Mouse (Mus musculus) forebrain, embryonic 14.5 days (tissue): Measurements from ENCODE around the gene Fgfr2. TPM values are rescaled to one million over a fixed set of nuclear protein-coding genes. Genes with fewer than 3 reads are reported as not detected.

Experiments
- ATAC-seq: fragments of 200-750 bp; cut with Nextera tagmentation; 2 replicates; pipeline ENCODE4 v1.8.0; 2017; ENCODE audit warnings: mild to moderate bottlenecking, moderate library complexity
- DNase-seq: peaks from one replicate; pipeline ENCODE4 v3.0.0-alpha.2; 2015; ENCODE audit warnings: low spot score
- H3K27ac ChIP-seq: fragments of 300-500 bp; sonication (generic); 2 replicates; pipeline ENCODE4 v1.5.1; 2014; ENCODE audit warnings: low read depth, mild to moderate bottlenecking, control low read depth, low read length, moderate library complexity
- H3K27me3 ChIP-seq: fragments of 300-500 bp; sonication (generic); replicated peaks from 2 replicates; pipeline ENCODE4 v1.6.1; 2014; ENCODE audit warnings: low read length, control low read depth, mixed read lengths; ENCODE audit not compliant: control insufficient read depth, insufficient read depth
- H3K36me3 ChIP-seq: fragments of 300-500 bp; sonication (generic); 2 replicates; pipeline ENCODE4 v1.6.1; 2014; ENCODE audit warnings: low read length, control low read depth; ENCODE audit not compliant: control insufficient read depth, insufficient read depth
- H3K4me1 ChIP-seq: fragments of 300-500 bp; sonication (generic); 2 replicates; pipeline ENCODE4 v1.6.1; 2014; ENCODE audit warnings: antibody characterized with exemption, low read length, control low read depth; ENCODE audit not compliant: control insufficient read depth, insufficient read depth
- H3K4me2 ChIP-seq: fragments of 300-500 bp; sonication (generic); 2 replicates; pipeline ENCODE4 v1.6.1; 2014; ENCODE audit warnings: mild to moderate bottlenecking, control low read depth, low read length
- H3K4me3 ChIP-seq: fragments of 300-500 bp; sonication (generic); 2 replicates; pipeline ENCODE4 v1.5.1; 2014; ENCODE audit warnings: low read depth, low read length, control low read depth
- H3K9ac ChIP-seq: fragments of 300-500 bp; sonication (generic); 2 replicates; pipeline ENCODE4 v1.6.1; 2014; ENCODE audit warnings: mild to moderate bottlenecking, low read length, control low read depth, moderate library complexity
- H3K9me3 ChIP-seq: fragments of 300-500 bp; sonication (generic); replicated peaks from 2 replicates; pipeline ENCODE4 v1.6.1; 2016; ENCODE audit warnings: low read length, control low read depth, mixed read lengths; ENCODE audit not compliant: control insufficient read depth
- WGBS: fragments of 180-500 bp; shearing (Covaris S2); extraction: QIAGEN DNeasy Blood & Tissue Kit; methylation state at CpG from one replicate; pipeline ENCODE4 v1.1.7; 2014; 5-methylcytosine and 5-hydroxymethylcytosine counted together
- polyA plus RNA-seq: library from polyadenylated mRNA; unstranded; fragments of >200 nt; fragmentation: Nextera tagmentation; extraction: Ambion mirVana; gene quantifications from 2 replicates; pipeline ENCODE4 v1.2.1, GENCODE M21; 2014

Fgfr2 gene
- polyA plus RNA-seq, 1 experiment from 2014 or later: 35.9 TPM

- H3K27ac ChIP-seq: no peak overlapping the region
- H3K4me1 ChIP-seq: no peaks in the 10 kb centered on the region
- no peaks in the 10 kb centered on the region for H3K36me3 ChIP-seq
- ATAC-seq (no peak), DNase-seq (no peak)
- no peak overlapping the region for H3K9ac ChIP-seq
- H3K4me3 ChIP-seq: no peak overlapping the region
- 0 out of 2 replicates have a peak, but pooled peaks cover 7% of the 10 kb centered on the region for H3K27me3 ChIP-seq
- 100% methylated on average over 1 of the region's 1 CpGs for WGBS
- no peaks in the 10 kb centered on the region for H3K9me3 ChIP-seq
- no peak overlapping the region for H3K4me2 ChIP-seq
Observed at GRCm38 (mm10) chr7:131830261-131830660, 1292.9 kb downstream of the Fgfr2 start.

GRCm38 (mm10) chr7:131826811-131827210 is 1296.3 kb downstream of the Fgfr2 start:
- ATAC-seq: no peak
- H3K4me1 ChIP-seq: no peaks in the 10 kb centered on the region
- WGBS: 90% methylated on average over 5 of the region's 5 CpGs

GRCm38 (mm10) chr7:131817976-131818375 is 1305.2 kb downstream of the Fgfr2 start:
- WGBS: 69% methylated on average over 6 of the region's 6 CpGs
- ATAC-seq (no peak), DNase-seq (no peak)
- no peak overlapping the region for H3K4me3 ChIP-seq
- H3K4me1 ChIP-seq: peaks cover 4% of the 10 kb centered on the region
- no peaks in the 10 kb centered on the region for H3K9me3 ChIP-seq
- no peak overlapping the region for H3K27ac ChIP-seq
- no peak overlapping the region for H3K9ac ChIP-seq
- H3K36me3 ChIP-seq: no peaks in the 10 kb centered on the region
- H3K4me2 ChIP-seq: no peak overlapping the region
- peaks cover 16% of the 10 kb centered on the region for H3K27me3 ChIP-seq

More at GRCm38 (mm10) chr7:131826811-131827210, 1296.3 kb downstream of the Fgfr2 start:
- Histone ChIP-seq H3K4me3 (no peak overlapping the region), H3K36me3 (no peaks in the 10 kb centered on the region), H3K27ac (no peak overlapping the region), H3K4me2 (no peak overlapping the region), H3K9ac (no peak overlapping the region), H3K27me3 (no peaks in the 10 kb centered on the region), H3K9me3 (no peaks in the 10 kb centered on the region)
- no peak for DNase-seq

- Histone ChIP-seq H3K36me3 (no peaks in the 10 kb centered on the region), H3K4me1 (peaks cover 4% of the 10 kb centered on the region), H3K4me2 (no peak overlapping the region), H3K9ac (no peak overlapping the region), H3K27me3 (peaks cover 21% of the 10 kb centered on the region), H3K4me3 (no peak overlapping the region), H3K9me3 (no peaks in the 10 kb centered on the region), H3K27ac (no peak overlapping the region)
- ATAC-seq: no peak
- no peak for DNase-seq
- WGBS: 69% methylated on average over 2 of the region's 2 CpGs
Observed at GRCm38 (mm10) chr7:131816641-131817040, 1306.5 kb downstream of the Fgfr2 start.

- 90% methylated on average over 6 of the region's 6 CpGs for WGBS
- Histone ChIP-seq H3K36me3 (no peaks in the 10 kb centered on the region), H3K9me3 (no peaks in the 10 kb centered on the region), H3K9ac (no peak overlapping the region), H3K27ac (no peak overlapping the region), H3K4me2 (no peak overlapping the region), H3K4me3 (no peak overlapping the region), H3K27me3 (peaks cover 37% of the 10 kb centered on the region), H3K4me1 (no peaks in the 10 kb centered on the region)
- ATAC-seq (no peak), DNase-seq (no peak)
Observed at GRCm38 (mm10) chr7:131812116-131812515, 1311.0 kb downstream of the Fgfr2 start.

- Histone ChIP-seq H3K4me2 (no peak overlapping the region), H3K27me3 (peaks cover 36% of the 10 kb centered on the region), H3K9ac (no peak overlapping the region), H3K36me3 (no peaks in the 10 kb centered on the region), H3K4me3 (no peak overlapping the region), H3K27ac (no peak overlapping the region), H3K4me1 (no peaks in the 10 kb centered on the region), H3K9me3 (no peaks in the 10 kb centered on the region)
- DNase-seq (no peak), ATAC-seq (no peak)
- WGBS: 84% methylated on average over 4 of the region's 4 CpGs
Observed at GRCm38 (mm10) chr7:131810916-131811315, 1312.2 kb downstream of the Fgfr2 start.

- ATAC-seq: no peak
- no peak overlapping the region for H3K9ac ChIP-seq
- H3K27me3 ChIP-seq: peaks cover 41% of the 10 kb centered on the region
- no peak overlapping the region for H3K4me3 ChIP-seq
- H3K27ac ChIP-seq: no peak overlapping the region
- no peak overlapping the region for H3K4me2 ChIP-seq
- 0 out of 2 replicates have a peak, but pooled peaks cover 2% of the 10 kb centered on the region for H3K4me1 ChIP-seq
- no peaks in the 10 kb centered on the region for H3K36me3 ChIP-seq
- no peaks in the 10 kb centered on the region for H3K9me3 ChIP-seq
- DNase-seq: no peak
- 25% methylated on average over 5 of the region's 5 CpGs for WGBS
Observed at GRCm38 (mm10) chr7:131809584-131810181, 1313.5 kb downstream of the Fgfr2 start.

- Histone ChIP-seq H3K9ac (no peak overlapping the region), H3K27ac (no peak overlapping the region), H3K9me3 (no peaks in the 10 kb centered on the region), H3K36me3 (no peaks in the 10 kb centered on the region), H3K4me2 (no peak overlapping the region), H3K4me1 (0 out of 2 replicates have a peak, but pooled peaks cover 2% of the 10 kb centered on the region), H3K27me3 (peaks cover 66% of the 10 kb centered on the region), H3K4me3 (no peak overlapping the region)
- ATAC-seq (no peak), DNase-seq (no peak)
- 40% methylated on average over 2 of the region's 2 CpGs for WGBS
Observed at GRCm38 (mm10) chr7:131807257-131807656, 1315.9 kb downstream of the Fgfr2 start.

- Histone ChIP-seq H3K9me3 (no peaks in the 10 kb centered on the region), H3K36me3 (no peaks in the 10 kb centered on the region), H3K9ac (no peak overlapping the region), H3K27ac (no peak overlapping the region), H3K4me2 (no peak overlapping the region), H3K4me3 (no peak overlapping the region), H3K27me3 (peaks cover 77% of the 10 kb centered on the region), H3K4me1 (0 out of 2 replicates have a peak, but pooled peaks cover 2% of the 10 kb centered on the region)
- 4% methylated on average over 9 of the region's 9 CpGs for WGBS
- ATAC-seq (0 out of 2 replicates have a peak, but pooled peaks have one; percentile 20), DNase-seq (peak; percentile 68)
Observed at GRCm38 (mm10) chr7:131805525-131806202, 1317.5 kb downstream of the Fgfr2 start.
